Mouse (Mus musculus) spleen, adult 2 months (tissue): Measurements from ENCODE around the gene Rnf223.

Experiments
- CTCF ChIP-seq: fragments of 200-500 bp; IDR thresholded peaks from 2 replicates; pipeline ENCODE4 v1.5.1; 2011; ENCODE audit warnings: mild to moderate bottlenecking, inconsistent platforms; ENCODE audit not compliant: insufficient read depth, insufficient read length, insufficient replicate concordance; ENCODE audit errors: extremely low read depth
- POLR2A ChIP-seq: fragments of 200-500 bp; IDR thresholded peaks from 2 replicates; pipeline ENCODE4 v1.6.1; 2011; ENCODE audit warnings: low read depth, low read length, inconsistent platforms

DNA sequence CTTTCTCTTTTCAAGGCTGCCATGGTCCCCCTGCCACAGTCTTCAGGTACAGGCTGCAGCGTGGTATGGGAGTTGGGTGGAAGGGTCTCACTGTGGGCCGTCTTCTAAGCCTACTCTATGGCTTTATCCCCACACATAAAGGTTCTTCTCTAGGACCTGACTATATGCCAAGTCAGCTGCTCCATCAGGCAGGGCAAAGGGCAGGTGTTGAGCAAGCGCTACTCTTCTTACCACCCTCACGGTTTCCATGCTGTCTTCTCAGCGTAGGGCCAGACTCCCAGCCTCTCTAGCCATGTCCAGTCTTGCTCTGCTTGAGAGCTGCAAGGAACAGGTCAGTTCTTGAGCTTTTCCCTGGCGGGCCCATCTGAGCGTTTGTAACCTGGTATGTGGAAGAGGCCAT, 6.2 kb upstream of the Rnf223 start:
- TF ChIP-seq CTCF (no peak), POLR2A (no peak)
